22 mouse cellular contexts compared by ENCODE assay signal in genomic region chr11:101931978-101932377, GRCm38 (mm10). TPM values are rescaled to one million over a fixed set of nuclear protein-coding genes. Genes with fewer than 3 reads are reported as not detected.
"Had no signal": no experiment of that assay in that cellular context is flagged by ENCODE, and none has a peak within 500 bp of the region (broad histone marks: within the 10 kb centered on the region; RNA-seq: fewer than 3 reads in every experiment).

No protein-coding gene starts in this region.

- DNase-seq: kidney, postnatal 14 days; left cerebral cortex, postnatal 4 days; lung, adult 18-20 months; retina, postnatal 1 day; right cerebral cortex, postnatal 14 days; thymus, adult 2 months; thymus, postnatal 25 days had no signal

- H3K9ac ChIP-seq: kidney, embryonic 15.5 days; midbrain, embryonic 12.5 days; neural tube, embryonic 13.5 days; stomach, embryonic 15.5 days had no signal

- ATAC-seq: midbrain, embryonic 16.5 days had no signal

- H3K36me3 ChIP-seq: kidney, embryonic 15.5 days; midbrain, embryonic 12.5 days; neural tube, embryonic 13.5 days; stomach, embryonic 15.5 days had no signal

- H3K27me3 ChIP-seq: kidney, embryonic 15.5 days had no signal

- H3K4me3 ChIP-seq: kidney, embryonic 15.5 days; midbrain, embryonic 12.5 days; neural tube, embryonic 13.5 days; stomach, embryonic 15.5 days had no signal

- H3K9me3 ChIP-seq: kidney, embryonic 15.5 days; midbrain, embryonic 12.5 days; neural tube, embryonic 13.5 days; stomach, embryonic 15.5 days had no signal

- H3K27ac ChIP-seq: kidney, embryonic 15.5 days; midbrain, embryonic 12.5 days; neural tube, embryonic 13.5 days; stomach, embryonic 15.5 days had no signal

- H3K4me2 ChIP-seq: kidney, embryonic 15.5 days; midbrain, embryonic 12.5 days; neural tube, embryonic 13.5 days; stomach, embryonic 15.5 days had no signal

RNA-seq across cellular contexts. Expression of gene Sost, which starts 34.8 kb away (rescaled TPM):
- total RNA-seq: layer of hippocampus, postnatal 14 days; left cerebral cortex, adult 18-20 months; left cerebral cortex, postnatal 10 days; left cerebral cortex, postnatal 4 days; megakaryocyte-erythroid progenitor cell, adult 5-6 weeks had no signal
- polyA plus RNA-seq: large intestine, adult 2 months; midbrain, embryonic 16.5 days had no signal

RNA-seq across cellular contexts. Expression of gene Meox1, which starts 37.8 kb away (rescaled TPM):
- total RNA-seq: megakaryocyte-erythroid progenitor cell, adult 5-6 weeks had no signal

RNA-seq across cellular contexts. Expression of gene Cfap97d1, which starts 52.1 kb away (rescaled TPM):
- total RNA-seq: layer of hippocampus, adult 8-10 months; layer of hippocampus, postnatal 14 days; left cerebral cortex, adult 18-20 months; left cerebral cortex, postnatal 10 days; left cerebral cortex, postnatal 4 days; megakaryocyte-erythroid progenitor cell, adult 5-6 weeks had no signal
- polyA plus RNA-seq: kidney, embryonic 15.5 days; large intestine, adult 2 months; limb, embryonic 14.5 days; lung, embryonic 16.5 days; midbrain, embryonic 12.5 days; midbrain, embryonic 16.5 days; neural tube, embryonic 13.5 days; spleen, adult 2 months; stomach, embryonic 15.5 days; thymus, adult 2 months; urinary bladder, adult 2 months had no signal
